Mouse (Mus musculus) urinary bladder, postnatal 14 days (tissue): ENCODE data around the gene Mrpl55.
"Not testable (repeated sequence)": the region's sequence is repeated elsewhere in the genome, so short reads cannot be mapped to it uniquely, and the experiment has no call there.

Experiments used
- DNase-seq: peaks from one replicate; pipeline ENCODE4 v3.0.0; 2021; ENCODE audit warnings: low spot score

Gene Mrpl55

GRCm38 (mm10) chr11:59192059-59192386 is 10.3 kb upstream of the Mrpl55 start, which contains the start of gene Guk1:
Guk1 (minus strand) TSS chr11:59192212.
- no peak for DNase-seq

GRCm38 (mm10) chr11:59196230-59196629 is 6.1 kb upstream of the Mrpl55 start:
- DNase-seq, result no peak

GRCm38 (mm10) chr11:59201216-59202002 is 877 bp upstream of the Mrpl55 start:
- DNase-seq, result no peak

GRCm38 (mm10) chr11:59208153-59208831 is 6.0 kb downstream of the Mrpl55 start, which contains the start of gene 2310033P09Rik:
2310033P09Rik (plus strand) TSS chr11:59208321.
- peak; percentile 92 for DNase-seq

- DNase-seq, result peak; percentile 77
These were observed 6.7 kb downstream of the Mrpl55 start for GRCm38 (mm10) chr11:59209003-59209441.

GRCm38 (mm10) chr11:59209580-59209979 is 7.3 kb downstream of the Mrpl55 start:
- no peak for DNase-seq

- DNase-seq, result no peak
These were observed 7.7 kb downstream of the Mrpl55 start for GRCm38 (mm10) chr11:59210020-59210419.

- not testable (repeated sequence) for DNase-seq
These were observed 9.3 kb downstream of the Mrpl55 start for GRCm38 (mm10) chr11:59211561-59211960.

- DNase-seq, result not testable (repeated sequence)
These were observed 10.0 kb downstream of the Mrpl55 start for GRCm38 (mm10) chr11:59212320-59212719.

GRCm38 (mm10) chr11:59212892-59213494 is 10.7 kb downstream of the Mrpl55 start:
- DNase-seq, result no peak

GRCm38 (mm10) chr11:59216955-59217354 is 14.7 kb downstream of the Mrpl55 start:
- DNase-seq, result no peak

GRCm38 (mm10) chr11:59218389-59218998 is 16.2 kb downstream of the Mrpl55 start:
- DNase-seq, result peak; percentile 68

GRCm38 (mm10) chr11:59219064-59219463 is 16.8 kb downstream of the Mrpl55 start:
- DNase-seq, result no peak

- no peak for DNase-seq
These were observed 19.3 kb downstream of the Mrpl55 start for GRCm38 (mm10) chr11:59221604-59222003.

- no peak for DNase-seq
These were observed 20.0 kb downstream of the Mrpl55 start for GRCm38 (mm10) chr11:59222306-59222705.

GRCm38 (mm10) chr11:59224025-59224424 is 21.7 kb downstream of the Mrpl55 start:
- no peak for DNase-seq

- no peak for DNase-seq
These were observed 22.2 kb downstream of the Mrpl55 start for GRCm38 (mm10) chr11:59224470-59224869.

GRCm38 (mm10) chr11:59225167-59225566 is 22.9 kb downstream of the Mrpl55 start:
- DNase-seq, result no peak

- no peak for DNase-seq
These were observed 24.0 kb downstream of the Mrpl55 start for GRCm38 (mm10) chr11:59226251-59226650.

GRCm38 (mm10) chr11:59226787-59227603 is 24.7 kb downstream of the Mrpl55 start:
- no peak for DNase-seq

GRCm38 (mm10) chr11:59227604-59228121 is 25.4 kb downstream of the Mrpl55 start:
- DNase-seq, result no peak
